Mouse (Mus musculus) small intestine, adult 2 months (tissue): ENCODE data around the gene Zbed4.

Experiments used
- CTCF ChIP-seq: fragments of 200-500 bp; IDR thresholded peaks from 2 replicates; pipeline ENCODE4 v1.5.1; 2012; ENCODE audit warnings: low read depth, mild to moderate bottlenecking, control low read depth, inconsistent platforms, low read length, moderate library complexity, mixed read lengths; ENCODE audit not compliant: insufficient replicate concordance, insufficient read length; ENCODE audit errors: extremely low read depth
- POLR2A ChIP-seq: fragments of 200-500 bp; IDR thresholded peaks from 2 replicates; pipeline ENCODE4 v1.6.1; 2012; ENCODE audit warnings: low read depth, mild to moderate bottlenecking, control low read depth, inconsistent platforms, low read length, moderate library complexity

- no peak for TF ChIP-seq CTCF
- no peak for TF ChIP-seq POLR2A
Measured at GRCm38 (mm10) chr15:88832536-88832935, 81.1 kb downstream of the Zbed4 start.
